Mouse (Mus musculus) liver, adult 2 months (tissue): ENCODE data around the gene Olfr1385.

ENCODE experiments used
- CTCF ChIP-seq: fragments of 200-500 bp; IDR thresholded peaks from 2 replicates; pipeline ENCODE4 v1.5.1; 2011; ENCODE audit warnings: low read depth, low read length, control low read depth
- POLR2A ChIP-seq: fragments of 200-500 bp; IDR thresholded peaks from 2 replicates; pipeline ENCODE4 v1.6.1; 2011; ENCODE audit warnings: low read length, control low read depth; ENCODE audit not compliant: insufficient read depth; ENCODE audit errors: extremely low read depth

GRCm38 (mm10) chr11:49455043-49455442 lies 33.8 kb upstream of the Olfr1385 start, which contains the start of gene Olfr1387:
- no peak for TF ChIP-seq POLR2A
- no peak for TF ChIP-seq CTCF
